Mouse (Mus musculus): ENCODE measurements at regions not wholly inside any gene's neighbourhood (a gene's known extent, or its start where the extent isn't known, plus 50 kb on each side); places are given as distances from the start of the nearest gene placed in this dataset.
A peak's percentile ranks its signal among the peaks of the same experiment; 100 is the strongest.
"Not testable (repeated sequence)": the region's sequence is repeated elsewhere in the genome, so short reads cannot be mapped to it uniquely, and the experiment has no call there.

- Histone ChIP-seq H3K4me3 (no peak overlapping the region), H3K9ac (no peak overlapping the region), H3K36me3 (no peaks in the 10 kb centered on the region), H3K4me2 (no peak overlapping the region), H3K27me3 (no peaks in the 10 kb centered on the region), H3K27ac (no peak overlapping the region), H3K9me3 (no peaks in the 10 kb centered on the region), H3K4me1 (no peaks in the 10 kb centered on the region)
- ATAC-seq (ENCODE audit: insufficient number of reproducible peaks, insufficient read depth, low FRiP score, low TSS enrichment, low read depth) = no peak
- 84% methylated on average over 7 of the region's 7 CpGs for WGBS
These were observed 207.8 kb upstream of the Nectin1 start for GRCm38 (mm10) chr9:43535967-43536366.

- WGBS = 90% methylated on average over 11 of the region's 11 CpGs
- no peak for ATAC-seq (ENCODE audit: insufficient number of reproducible peaks, insufficient read depth, low FRiP score, low TSS enrichment, low read depth)
- Histone ChIP-seq H3K9me3 (no peaks in the 10 kb centered on the region), H3K4me1 (no peaks in the 10 kb centered on the region), H3K4me2 (no peak overlapping the region), H3K27me3 (no peaks in the 10 kb centered on the region), H3K9ac (no peak overlapping the region), H3K4me3 (no peak overlapping the region), H3K27ac (no peak overlapping the region), H3K36me3 (no peaks in the 10 kb centered on the region)
These were observed 206.7 kb upstream of the Nectin1 start for GRCm38 (mm10) chr9:43537121-43537520.

- 81% methylated on average over 3 of the region's 3 CpGs for WGBS
- H3K36me3 ChIP-seq = no peaks in the 10 kb centered on the region
- no peaks in the 10 kb centered on the region for H3K27me3 ChIP-seq
- H3K4me1 ChIP-seq = peaks cover 4% of the 10 kb centered on the region; the same call in 1 of the 2 replicates
- no peak for ATAC-seq (ENCODE audit: insufficient number of reproducible peaks, insufficient read depth, low FRiP score, low TSS enrichment, low read depth)
- H3K4me2 ChIP-seq = no peak overlapping the region
- no peak overlapping the region for H3K9ac ChIP-seq
- H3K4me3 ChIP-seq = no peak overlapping the region
- no peaks in the 10 kb centered on the region for H3K9me3 ChIP-seq
- H3K27ac ChIP-seq = no peak overlapping the region
These were observed 203.7 kb upstream of the Nectin1 start for GRCm38 (mm10) chr9:43540131-43540530.

- peaks cover 8% of the 10 kb centered on the region; the same call in 1 of the 2 replicates for H3K4me1 ChIP-seq
- H3K36me3 ChIP-seq = no peaks in the 10 kb centered on the region
- no peak for ATAC-seq (ENCODE audit: insufficient number of reproducible peaks, insufficient read depth, low FRiP score, low TSS enrichment, low read depth)
- H3K4me2 ChIP-seq = no peak overlapping the region
- no peak overlapping the region for H3K4me3 ChIP-seq
- no peak overlapping the region for H3K9ac ChIP-seq
- no peak overlapping the region for H3K27ac ChIP-seq
- no peaks in the 10 kb centered on the region for H3K27me3 ChIP-seq
- H3K9me3 ChIP-seq = no peaks in the 10 kb centered on the region
- 85% methylated on average over 8 of the region's 8 CpGs for WGBS
These were observed 202.6 kb upstream of the Nectin1 start for GRCm38 (mm10) chr9:43541234-43541633.

- Histone ChIP-seq H3K9ac (no peak overlapping the region), H3K4me2 (no peak overlapping the region), H3K36me3 (no peaks in the 10 kb centered on the region), H3K4me3 (no peak overlapping the region), H3K4me1 (peaks cover 8% of the 10 kb centered on the region; the same call in 1 of the 2 replicates), H3K27me3 (peaks cover 5% of the 10 kb centered on the region; the same call in 1 of the 2 replicates), H3K9me3 (no peaks in the 10 kb centered on the region), H3K27ac (no peak overlapping the region)
- WGBS = 75% methylated on average over 9 of the region's 9 CpGs
- no peak for ATAC-seq (ENCODE audit: insufficient number of reproducible peaks, insufficient read depth, low FRiP score, low TSS enrichment, low read depth)
These were observed 201.6 kb upstream of the Nectin1 start for GRCm38 (mm10) chr9:43542077-43542654.

GRCm38 (mm10) chr9:43545081-43545565 lies 198.7 kb upstream of the Nectin1 start:
- H3K4me2 ChIP-seq = peak overlapping the region; percentile 32
- no peaks in the 10 kb centered on the region for H3K9me3 ChIP-seq
- 23% methylated on average over 15 of the region's 15 CpGs for WGBS
- peaks cover 19% of the 10 kb centered on the region for H3K4me1 ChIP-seq
- peaks cover 8% of the 10 kb centered on the region; the same call in 1 of the 2 replicates for H3K27me3 ChIP-seq
- no peak overlapping the region for H3K9ac ChIP-seq
- ATAC-seq (ENCODE audit: insufficient number of reproducible peaks, insufficient read depth, low FRiP score, low TSS enrichment, low read depth) = no peak
- H3K27ac ChIP-seq = no peak overlapping the region
- no peak overlapping the region for H3K4me3 ChIP-seq
- H3K36me3 ChIP-seq = no peaks in the 10 kb centered on the region

GRCm38 (mm10) chr9:43548883-43549282 lies 194.9 kb upstream of the Nectin1 start:
- Histone ChIP-seq H3K4me1 (peaks cover 19% of the 10 kb centered on the region), H3K36me3 (no peaks in the 10 kb centered on the region), H3K27me3 (peaks cover 8% of the 10 kb centered on the region; the same call in 1 of the 2 replicates), H3K4me3 (no peak overlapping the region), H3K4me2 (no peak overlapping the region), H3K9ac (no peak overlapping the region), H3K27ac (no peak overlapping the region), H3K9me3 (no peaks in the 10 kb centered on the region)
- WGBS = 46% methylated on average over 4 of the region's 4 CpGs
- no peak for ATAC-seq (ENCODE audit: insufficient number of reproducible peaks, insufficient read depth, low FRiP score, low TSS enrichment, low read depth)

- no peak for ATAC-seq (ENCODE audit: insufficient number of reproducible peaks, insufficient read depth, low FRiP score, low TSS enrichment, low read depth)
- Histone ChIP-seq H3K9ac (no peak overlapping the region), H3K27me3 (peaks cover 8% of the 10 kb centered on the region; the same call in 1 of the 2 replicates), H3K4me2 (no peak overlapping the region), H3K4me1 (peaks cover 19% of the 10 kb centered on the region), H3K9me3 (no peaks in the 10 kb centered on the region), H3K36me3 (no peaks in the 10 kb centered on the region), H3K27ac (no peak overlapping the region), H3K4me3 (no peak overlapping the region)
- 29% methylated on average over 7 of the region's 7 CpGs for WGBS
These were observed 194.5 kb upstream of the Nectin1 start for GRCm38 (mm10) chr9:43549293-43549692.

GRCm38 (mm10) chr9:43552758-43553157 lies 191.0 kb upstream of the Nectin1 start:
- 81% methylated on average over 1 of the region's 1 CpGs for WGBS
- not testable (repeated sequence) for H3K9ac ChIP-seq; ATAC-seq (ENCODE audit: insufficient number of reproducible peaks, insufficient read depth, low FRiP score, low TSS enrichment, low read depth); H3K4me3 ChIP-seq; H3K27me3 ChIP-seq; H3K9me3 ChIP-seq; H3K4me2 ChIP-seq; H3K27ac ChIP-seq; H3K36me3 ChIP-seq
- peaks cover 11% of the 10 kb centered on the region for H3K4me1 ChIP-seq

GRCm38 (mm10) chr9:43562016-43562415 lies 181.8 kb upstream of the Nectin1 start:
- H3K27ac ChIP-seq = no peak overlapping the region
- ATAC-seq (ENCODE audit: insufficient number of reproducible peaks, insufficient read depth, low FRiP score, low TSS enrichment, low read depth) = no peak
- H3K36me3 ChIP-seq = no peaks in the 10 kb centered on the region
- H3K27me3 ChIP-seq = no peaks in the 10 kb centered on the region
- WGBS = 79% methylated on average over 6 of the region's 6 CpGs
- no peaks in the 10 kb centered on the region for H3K9me3 ChIP-seq
- no peak overlapping the region for H3K9ac ChIP-seq
- no peak overlapping the region for H3K4me3 ChIP-seq
- H3K4me2 ChIP-seq = no peak overlapping the region
- no peaks in the 10 kb centered on the region for H3K4me1 ChIP-seq

- H3K4me3 ChIP-seq = no peak overlapping the region
- WGBS = 70% methylated on average over 22 of the region's 22 CpGs
- ATAC-seq (ENCODE audit: insufficient number of reproducible peaks, insufficient read depth, low FRiP score, low TSS enrichment, low read depth) = no peak
- H3K9ac ChIP-seq = no peak overlapping the region
- H3K27me3 ChIP-seq = no peaks in the 10 kb centered on the region
- H3K27ac ChIP-seq = no peak overlapping the region
- no peak overlapping the region for H3K4me2 ChIP-seq
- no peaks in the 10 kb centered on the region for H3K9me3 ChIP-seq
- no peaks in the 10 kb centered on the region for H3K4me1 ChIP-seq
- no peaks in the 10 kb centered on the region for H3K36me3 ChIP-seq
These were observed 179.4 kb upstream of the Nectin1 start for GRCm38 (mm10) chr9:43564239-43564906.

GRCm38 (mm10) chr9:43568851-43569250 lies 174.9 kb upstream of the Nectin1 start:
- 56% methylated on average over 4 of the region's 4 CpGs for WGBS

More at GRCm38 (mm10) chr9:43568851-43569250, 174.9 kb upstream of the Nectin1 start:
- ATAC-seq (ENCODE audit: insufficient number of reproducible peaks, insufficient read depth, low FRiP score, low TSS enrichment, low read depth) = no peak
- Histone ChIP-seq H3K27ac (no peak overlapping the region), H3K27me3 (no peaks in the 10 kb centered on the region), H3K9me3 (no peaks in the 10 kb centered on the region), H3K9ac (no peak overlapping the region), H3K4me1 (no peaks in the 10 kb centered on the region), H3K4me3 (no peak overlapping the region), H3K36me3 (no peaks in the 10 kb centered on the region), H3K4me2 (no peak overlapping the region)
